Mouse (Mus musculus): ENCODE results near the gene Ccl3. TPM values are rescaled to one million over a fixed set of nuclear protein-coding genes. Genes with fewer than 3 reads are reported as not detected.

Ccl3 gene
- polyA plus RNA-seq, 1 experiment: 0.68 TPM

GRCm38 (mm10) chr11:83631065-83631464 is 18.1 kb downstream of the Ccl3 start:
- TF ChIP-seq CTCF (IDR thresholded peaks at IDR 0.05; ENCODE audit: borderline replicate concordance, insufficient read depth, low read length) (no peak), POLR2A (IDR thresholded peaks at IDR 0.05; ENCODE audit: low read depth, low read length) (no peak)
- peaks cover 3% of the 10 kb centered on the region; the same call in 1 of the 2 replicates for H3K4me1 ChIP-seq (ENCODE audit: control insufficient read depth, insufficient read depth, low read length)
- H3K27ac ChIP-seq (ENCODE audit: insufficient read depth, low read length): no peak overlapping the region
- no peak overlapping the region for H3K4me3 ChIP-seq (ENCODE audit: insufficient read depth, low read length)

DNA sequence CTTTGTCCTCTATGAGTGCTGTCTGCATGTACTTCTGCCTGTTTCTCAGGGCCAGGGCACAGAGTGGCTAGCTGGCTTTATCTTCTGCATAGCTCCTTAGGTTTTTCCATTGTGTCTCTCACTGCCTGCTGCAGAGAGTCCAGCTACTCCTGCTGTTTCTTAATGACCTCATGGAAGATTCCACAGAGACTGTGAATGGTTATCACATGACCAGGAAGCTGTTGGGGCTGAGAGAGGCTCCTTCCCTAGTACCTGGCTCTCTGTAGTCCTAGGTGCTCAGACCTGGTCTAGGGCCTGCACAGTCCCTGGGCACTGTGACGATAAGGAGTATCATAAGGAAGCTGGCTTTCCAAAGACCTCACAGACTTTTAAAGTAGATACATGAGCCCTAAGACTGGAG is 18.5 kb downstream of the Ccl3 start:
- H3K4me1 ChIP-seq (ENCODE audit: control insufficient read depth, insufficient read depth, low read length): peaks cover 3% of the 10 kb centered on the region; the same call in 1 of the 2 replicates
- no peak overlapping the region for H3K4me3 ChIP-seq (ENCODE audit: insufficient read depth, low read length)
- TF ChIP-seq POLR2A (IDR thresholded peaks at IDR 0.05; ENCODE audit: low read depth, low read length) (no peak), CTCF (IDR thresholded peaks at IDR 0.05; ENCODE audit: borderline replicate concordance, insufficient read depth, low read length) (no peak)
- no peak overlapping the region for H3K27ac ChIP-seq (ENCODE audit: insufficient read depth, low read length)

DNA sequence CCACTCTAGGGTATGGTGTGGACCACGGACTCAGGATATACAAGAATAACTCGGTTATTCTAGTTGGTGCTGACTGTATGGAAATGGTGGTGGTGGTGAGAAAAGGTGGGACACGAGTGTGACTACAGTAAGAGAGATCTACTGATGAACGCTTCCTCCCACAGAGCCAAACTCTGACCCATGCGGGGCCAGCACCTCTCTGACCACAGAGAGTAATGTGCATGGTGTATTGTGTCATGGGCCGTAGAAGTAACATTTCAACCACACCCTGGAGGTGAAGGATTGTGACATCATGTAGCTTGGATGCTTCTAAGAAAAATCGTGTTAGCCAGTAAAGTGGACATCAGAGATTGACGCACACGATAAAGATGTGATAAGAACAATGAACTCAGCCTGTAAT is 20.3 kb downstream of the Ccl3 start:
- H3K27ac ChIP-seq (ENCODE audit: insufficient read depth, low read length): no peak overlapping the region
- no peak for TF ChIP-seq POLR2A (IDR thresholded peaks at IDR 0.05; ENCODE audit: low read depth, low read length)
- no peak for TF ChIP-seq CTCF (IDR thresholded peaks at IDR 0.05; ENCODE audit: borderline replicate concordance, insufficient read depth, low read length)
- H3K4me1 ChIP-seq (ENCODE audit: control insufficient read depth, insufficient read depth, low read length): peaks cover 3% of the 10 kb centered on the region; the same call in 1 of the 2 replicates
- H3K4me3 ChIP-seq (ENCODE audit: insufficient read depth, low read length): no peak overlapping the region

- no peak for TF ChIP-seq CTCF (IDR thresholded peaks at IDR 0.05; ENCODE audit: borderline replicate concordance, insufficient read depth, low read length)
- no peak for TF ChIP-seq POLR2A (IDR thresholded peaks at IDR 0.05; ENCODE audit: low read depth, low read length)
- H3K4me3 ChIP-seq (ENCODE audit: insufficient read depth, low read length): no peak overlapping the region
- H3K27ac ChIP-seq (ENCODE audit: insufficient read depth, low read length): peak overlapping the region; percentile 61; the same call in 1 of the 2 replicates
- H3K4me1 ChIP-seq (ENCODE audit: control insufficient read depth, insufficient read depth, low read length): no peaks in the 10 kb centered on the region
These were observed 25.6 kb downstream of the Ccl3 start for GRCm38 (mm10) chr11:83623586-83623985.

GRCm38 (mm10) chr11:83619037-83619436 is 30.1 kb downstream of the Ccl3 start:
- Histone ChIP-seq H3K4me3 (ENCODE audit: insufficient read depth, low read length) (no peak overlapping the region), H3K27ac (ENCODE audit: insufficient read depth, low read length) (no peak overlapping the region), H3K4me1 (ENCODE audit: control insufficient read depth, insufficient read depth, low read length) (peaks cover 4% of the 10 kb centered on the region)
- no peak for TF ChIP-seq CTCF (IDR thresholded peaks at IDR 0.05; ENCODE audit: borderline replicate concordance, insufficient read depth, low read length)
- TF ChIP-seq POLR2A (IDR thresholded peaks at IDR 0.05; ENCODE audit: low read depth, low read length): no peak

GRCm38 (mm10) chr11:83618238-83618637 is 30.9 kb downstream of the Ccl3 start:
- TF ChIP-seq POLR2A (IDR thresholded peaks at IDR 0.05; ENCODE audit: low read depth, low read length) (no peak), CTCF (IDR thresholded peaks at IDR 0.05; ENCODE audit: borderline replicate concordance, insufficient read depth, low read length) (no peak)
- Histone ChIP-seq H3K4me3 (ENCODE audit: insufficient read depth, low read length) (no peak overlapping the region), H3K4me1 (ENCODE audit: control insufficient read depth, insufficient read depth, low read length) (peaks cover 4% of the 10 kb centered on the region), H3K27ac (ENCODE audit: insufficient read depth, low read length) (no peak overlapping the region)

- no peak overlapping the region for H3K4me3 ChIP-seq (ENCODE audit: insufficient read depth, low read length)
- H3K27ac ChIP-seq (ENCODE audit: insufficient read depth, low read length): no peak overlapping the region
- peaks cover 4% of the 10 kb centered on the region for H3K4me1 ChIP-seq (ENCODE audit: control insufficient read depth, insufficient read depth, low read length)
- no peak for TF ChIP-seq CTCF (IDR thresholded peaks at IDR 0.05; ENCODE audit: borderline replicate concordance, insufficient read depth, low read length)
- TF ChIP-seq POLR2A (IDR thresholded peaks at IDR 0.05; ENCODE audit: low read depth, low read length): no peak
These were observed 32.6 kb downstream of the Ccl3 start for GRCm38 (mm10) chr11:83616586-83616985.

DNA sequence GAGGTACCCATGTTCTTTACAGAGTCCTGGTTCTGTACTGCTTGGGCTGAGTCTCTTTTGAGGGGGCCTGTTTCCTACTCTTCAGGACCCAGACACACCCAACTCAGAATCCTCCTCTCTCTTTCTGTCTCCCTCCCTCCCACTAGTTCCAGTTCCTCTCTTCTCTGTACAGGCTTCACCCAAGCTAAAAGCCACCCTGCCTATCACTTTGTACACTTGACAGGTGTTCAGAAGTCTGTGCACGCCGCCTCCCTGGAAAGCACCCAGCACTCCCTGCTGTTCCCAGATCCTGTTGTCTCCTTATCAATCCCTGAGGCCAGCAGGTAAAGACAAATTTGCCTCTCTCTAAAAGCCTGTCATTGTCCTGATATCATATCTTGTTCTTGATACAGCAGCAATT is 38.3 kb downstream of the Ccl3 start:
- TF ChIP-seq POLR2A (IDR thresholded peaks at IDR 0.05; ENCODE audit: low read depth, low read length) (no peak), CTCF (IDR thresholded peaks at IDR 0.05; ENCODE audit: borderline replicate concordance, insufficient read depth, low read length) (no peak)
- H3K4me3 ChIP-seq (ENCODE audit: insufficient read depth, low read length): no peak overlapping the region
- no peak overlapping the region for H3K27ac ChIP-seq (ENCODE audit: insufficient read depth, low read length)
- no peaks in the 10 kb centered on the region for H3K4me1 ChIP-seq (ENCODE audit: control insufficient read depth, insufficient read depth, low read length)

GRCm38 (mm10) chr11:83606396-83606795 is 42.8 kb downstream of the Ccl3 start:
- no peak overlapping the region for H3K4me3 ChIP-seq (ENCODE audit: insufficient read depth, low read length)
- no peak overlapping the region for H3K27ac ChIP-seq (ENCODE audit: insufficient read depth, low read length)
- no peaks in the 10 kb centered on the region for H3K4me1 ChIP-seq (ENCODE audit: control insufficient read depth, insufficient read depth, low read length)
- TF ChIP-seq POLR2A (IDR thresholded peaks at IDR 0.05; ENCODE audit: low read depth, low read length): no peak
- no peak for TF ChIP-seq CTCF (IDR thresholded peaks at IDR 0.05; ENCODE audit: borderline replicate concordance, insufficient read depth, low read length)

DNA sequence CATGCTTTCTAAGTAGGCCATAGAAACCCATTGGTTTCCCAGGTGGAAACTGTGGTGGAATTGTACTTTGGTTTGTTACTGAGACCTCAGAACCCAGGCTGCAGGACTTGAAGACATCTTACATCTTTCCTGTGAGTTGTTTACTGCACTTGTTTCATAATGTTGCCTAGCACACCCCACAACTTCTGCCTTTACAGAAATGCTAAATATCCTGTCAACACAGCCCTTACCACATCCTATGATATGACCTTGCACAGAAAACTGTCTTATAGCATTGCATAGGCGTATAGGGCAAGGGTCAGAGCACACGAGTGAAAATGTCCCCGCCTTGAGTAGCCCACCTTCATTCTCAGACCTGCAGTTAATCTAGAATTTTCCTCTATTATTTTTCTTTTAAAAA is 43.6 kb downstream of the Ccl3 start:
- Histone ChIP-seq H3K4me1 (ENCODE audit: control insufficient read depth, insufficient read depth, low read length) (no peaks in the 10 kb centered on the region), H3K27ac (ENCODE audit: insufficient read depth, low read length) (no peak overlapping the region), H3K4me3 (ENCODE audit: insufficient read depth, low read length) (no peak overlapping the region)
- no peak for TF ChIP-seq CTCF (IDR thresholded peaks at IDR 0.05; ENCODE audit: borderline replicate concordance, insufficient read depth, low read length)
- TF ChIP-seq POLR2A (IDR thresholded peaks at IDR 0.05; ENCODE audit: low read depth, low read length): no peak

DNA sequence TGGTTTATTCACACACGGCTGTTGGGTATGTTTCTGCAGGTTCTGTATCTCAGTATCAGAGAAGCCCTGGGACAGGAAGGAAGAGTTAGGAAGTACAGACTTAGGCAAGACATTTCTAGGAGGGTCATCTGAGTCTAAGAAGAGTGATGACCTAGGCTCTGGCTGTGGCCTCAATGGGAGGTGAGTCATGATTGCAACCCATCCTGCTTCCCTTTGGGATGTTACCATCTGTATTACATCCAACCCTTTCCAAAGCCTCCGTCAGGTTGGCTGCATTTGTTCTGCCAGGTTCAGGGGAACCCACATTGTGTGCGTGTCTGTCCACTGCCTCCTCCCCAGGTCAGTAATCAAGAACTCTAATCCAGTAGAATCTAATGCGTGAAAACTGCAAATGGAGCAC is 44.5 kb downstream of the Ccl3 start:
- Histone ChIP-seq H3K27ac (ENCODE audit: insufficient read depth, low read length) (no peak overlapping the region), H3K4me3 (ENCODE audit: insufficient read depth, low read length) (no peak overlapping the region), H3K4me1 (ENCODE audit: control insufficient read depth, insufficient read depth, low read length) (no peaks in the 10 kb centered on the region)
- no peak for TF ChIP-seq POLR2A (IDR thresholded peaks at IDR 0.05; ENCODE audit: low read depth, low read length)
- no peak for TF ChIP-seq CTCF (IDR thresholded peaks at IDR 0.05; ENCODE audit: borderline replicate concordance, insufficient read depth, low read length)

Data from embryonic fibroblast, embryonic 13.5 days (primary cell).